Mouse (Mus musculus): ENCODE results near the gene Dse. TPM values are rescaled to one million over a fixed set of nuclear protein-coding genes. Genes with fewer than 3 reads are reported as not detected.

Gene Dse
- 6.4 TPM for polyA plus RNA-seq (2014; fragmentation: Illumina TruSeq; extraction: RNeasy Lipid Tissue Mini Kit (QIAGEN cat#74804); ENCODE audit: low read depth, low replicate concordance)

DNA sequence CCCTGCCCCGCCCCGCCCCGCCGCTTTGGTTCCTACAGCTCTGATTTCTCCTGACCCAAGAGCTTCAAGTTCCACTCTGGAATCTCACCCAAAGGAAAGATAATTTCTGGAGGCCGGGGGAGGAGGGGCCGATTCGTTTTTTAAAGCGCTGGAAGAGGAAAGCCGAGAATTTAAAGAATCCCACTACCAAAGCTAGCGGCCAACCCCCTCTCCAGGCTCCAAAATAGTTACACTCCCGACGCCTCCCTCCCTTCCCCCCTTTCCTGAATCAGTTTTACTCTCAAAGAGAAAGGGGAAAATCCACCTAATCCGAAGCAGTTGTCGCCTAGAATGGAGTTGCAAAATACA lies at the start of gene Dse:
Dse (minus strand) TSS at position 213 of the 348 bp plus-strand sequence.

DNA sequence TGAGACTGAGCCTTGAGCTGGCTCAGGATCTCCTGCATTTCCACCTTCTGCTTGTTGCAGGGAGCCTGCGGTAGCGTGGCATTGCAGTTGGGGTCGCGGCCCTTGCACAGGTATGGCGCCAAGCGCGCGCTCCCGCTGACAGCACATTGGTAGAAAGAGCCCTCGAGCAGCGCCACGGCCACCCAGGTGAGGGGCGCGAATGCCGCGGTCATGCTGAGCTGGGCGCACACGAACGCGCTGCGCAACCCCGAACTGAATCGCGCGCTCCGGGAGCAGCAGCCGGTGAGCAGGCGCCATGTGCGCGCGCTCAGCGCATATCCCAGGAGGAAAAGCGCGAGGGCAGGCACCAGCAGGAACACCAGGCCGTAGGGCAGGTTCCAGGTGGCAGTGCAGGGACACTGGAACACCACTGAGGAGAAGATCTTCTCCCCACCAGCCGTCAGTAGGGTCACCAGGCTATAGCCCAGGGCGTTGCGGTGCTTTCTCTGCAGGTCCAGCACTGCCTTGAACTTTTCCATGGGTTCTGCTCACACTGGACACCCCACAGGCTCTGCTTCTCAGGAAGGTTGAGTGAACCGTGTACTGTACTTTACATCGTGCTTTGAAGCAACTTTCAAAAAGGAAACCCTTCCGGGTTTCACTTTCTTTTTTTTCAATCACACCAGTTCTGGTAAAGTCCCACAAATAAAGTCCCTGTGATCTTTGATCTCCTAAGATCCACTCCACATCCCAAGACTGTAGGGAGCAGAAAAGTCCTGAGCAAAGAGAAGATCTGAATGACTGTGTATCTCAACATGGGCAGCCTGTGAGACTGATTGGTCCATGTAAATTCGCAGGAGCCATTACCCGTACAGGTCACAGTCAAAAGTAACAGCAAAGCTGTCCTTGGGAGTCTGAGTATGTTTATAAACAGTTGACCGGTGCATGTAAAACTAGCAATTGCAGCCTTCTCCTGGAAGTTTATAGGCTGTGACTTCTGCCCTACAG lies 79.8 kb downstream of the Dse start, which contains the start of gene Calhm6:
Calhm6 (minus strand) TSS at position 593 of the 987 bp plus-strand sequence.

Other genes starting within 250 kb of the Dse start
- 94.8 TPM for gene Rwdd1, start 188.1 kb downstream of the Dse start, polyA plus RNA-seq (2014; fragmentation: Illumina TruSeq; extraction: RNeasy Lipid Tissue Mini Kit (QIAGEN cat#74804); ENCODE audit: low read depth, low replicate concordance)
- gene Trappc3l, start 170.1 kb downstream of the Dse start, polyA plus RNA-seq (2014; fragmentation: Illumina TruSeq; extraction: RNeasy Lipid Tissue Mini Kit (QIAGEN cat#74804); ENCODE audit: low read depth, low replicate concordance) = not detected
- gene Calhm4, start 163.4 kb downstream of the Dse start, polyA plus RNA-seq (2014; fragmentation: Illumina TruSeq; extraction: RNeasy Lipid Tissue Mini Kit (QIAGEN cat#74804); ENCODE audit: low read depth, low replicate concordance) = not detected
- gene Calhm5, start 111.2 kb downstream of the Dse start, polyA plus RNA-seq (2014; fragmentation: Illumina TruSeq; extraction: RNeasy Lipid Tissue Mini Kit (QIAGEN cat#74804); ENCODE audit: low read depth, low replicate concordance) = 0.08 TPM
- 2.1 TPM for gene Calhm6, start 79.7 kb downstream of the Dse start, polyA plus RNA-seq (2014; fragmentation: Illumina TruSeq; extraction: RNeasy Lipid Tissue Mini Kit (QIAGEN cat#74804); ENCODE audit: low read depth, low replicate concordance)
- gene Tspyl1, start 74.5 kb upstream of the Dse start, polyA plus RNA-seq (2014; fragmentation: Illumina TruSeq; extraction: RNeasy Lipid Tissue Mini Kit (QIAGEN cat#74804); ENCODE audit: low read depth, low replicate concordance) = 23.9 TPM
- gene Tspyl4, start 89.7 kb upstream of the Dse start, polyA plus RNA-seq (2014; fragmentation: Illumina TruSeq; extraction: RNeasy Lipid Tissue Mini Kit (QIAGEN cat#74804); ENCODE audit: low read depth, low replicate concordance) = 7.3 TPM
- gene Col10a1, start 182.3 kb upstream of the Dse start, polyA plus RNA-seq (2014; fragmentation: Illumina TruSeq; extraction: RNeasy Lipid Tissue Mini Kit (QIAGEN cat#74804); ENCODE audit: low read depth, low replicate concordance) = not detected
- gene Nt5dc1, start 210.8 kb upstream of the Dse start, polyA plus RNA-seq (2014; fragmentation: Illumina TruSeq; extraction: RNeasy Lipid Tissue Mini Kit (QIAGEN cat#74804); ENCODE audit: low read depth, low replicate concordance) = 37.0 TPM